Mouse (Mus musculus) right cerebral cortex, postnatal 10 days (tissue): ENCODE results near the gene Ptms.
"Not testable (repeated sequence)": the region's sequence is repeated elsewhere in the genome, so short reads cannot be mapped to it uniquely, and the experiment has no call there.

ENCODE experiments used
- DNase-seq, 2 experiments: peaks; one replicate each; pipeline ENCODE4 v3.0.0; 2021; ENCODE audit warnings: low spot score in 2 of 2

The Ptms gene

GRCm38 (mm10) chr6:124904991-124905860 is 14.7 kb downstream of the Ptms start:
- no peak for DNase-seq

- DNase-seq, result peak; percentile 86 to 91
Measured at GRCm38 (mm10) chr6:124904161-124904981, 15.5 kb downstream of the Ptms start.

- peak; percentile 92 for DNase-seq
Measured at GRCm38 (mm10) chr6:124903580-124904151, 16.2 kb downstream of the Ptms start.

DNA sequence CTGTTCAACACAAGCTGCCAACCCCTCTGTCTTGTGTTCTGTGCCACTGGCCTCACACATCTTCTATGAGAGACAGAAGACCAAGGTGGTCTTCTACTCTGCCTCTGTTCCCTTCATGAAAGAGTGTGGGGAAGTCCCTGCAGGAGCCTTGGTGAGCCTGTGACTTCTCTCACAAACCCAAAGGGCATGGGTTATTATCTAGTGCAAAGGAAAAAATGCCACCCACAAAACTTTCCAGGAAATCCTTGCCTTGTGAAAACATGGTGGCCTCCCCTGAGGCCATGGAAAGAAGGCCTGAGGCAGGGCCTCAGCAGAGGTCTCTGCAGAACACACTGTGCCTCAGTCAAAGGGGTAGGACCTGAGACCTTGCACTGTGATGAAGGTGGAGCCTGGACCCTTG is 18.1 kb downstream of the Ptms start:
- DNase-seq, result no peak

DNA sequence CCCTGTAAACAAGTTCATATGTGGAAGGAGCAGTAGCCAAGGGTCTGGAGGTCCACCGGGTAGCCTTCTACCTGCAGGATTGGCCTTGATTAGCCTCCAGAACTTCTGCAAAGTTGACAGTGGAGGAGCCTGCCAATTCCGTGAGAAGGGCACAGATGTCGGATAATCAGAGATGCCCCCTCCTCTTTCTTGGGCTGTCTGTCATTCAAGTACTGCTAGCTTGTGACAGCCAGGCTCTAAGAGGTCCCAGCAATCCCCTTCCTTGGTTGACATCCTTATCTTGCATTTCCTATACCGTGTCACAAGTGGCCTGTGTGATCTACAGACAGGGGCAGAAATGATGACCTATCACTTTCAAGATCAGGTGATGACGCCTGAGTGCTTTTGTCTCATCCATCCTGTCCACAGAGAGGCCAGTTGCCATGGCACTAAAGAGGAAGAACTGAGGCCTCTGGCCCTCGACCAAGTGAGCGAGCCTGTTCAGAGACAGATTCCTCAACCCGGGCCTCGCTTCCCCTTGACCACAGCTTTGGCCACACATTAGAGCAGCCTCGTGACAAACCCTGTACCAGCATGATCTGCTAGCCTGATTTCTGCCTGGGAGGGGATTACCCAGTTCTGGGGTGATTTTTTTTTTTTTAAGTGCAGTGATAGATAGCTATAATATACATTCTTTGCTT is 19.0 kb downstream of the Ptms start:
- DNase-seq, result peak; percentile 77 to 80

DNA sequence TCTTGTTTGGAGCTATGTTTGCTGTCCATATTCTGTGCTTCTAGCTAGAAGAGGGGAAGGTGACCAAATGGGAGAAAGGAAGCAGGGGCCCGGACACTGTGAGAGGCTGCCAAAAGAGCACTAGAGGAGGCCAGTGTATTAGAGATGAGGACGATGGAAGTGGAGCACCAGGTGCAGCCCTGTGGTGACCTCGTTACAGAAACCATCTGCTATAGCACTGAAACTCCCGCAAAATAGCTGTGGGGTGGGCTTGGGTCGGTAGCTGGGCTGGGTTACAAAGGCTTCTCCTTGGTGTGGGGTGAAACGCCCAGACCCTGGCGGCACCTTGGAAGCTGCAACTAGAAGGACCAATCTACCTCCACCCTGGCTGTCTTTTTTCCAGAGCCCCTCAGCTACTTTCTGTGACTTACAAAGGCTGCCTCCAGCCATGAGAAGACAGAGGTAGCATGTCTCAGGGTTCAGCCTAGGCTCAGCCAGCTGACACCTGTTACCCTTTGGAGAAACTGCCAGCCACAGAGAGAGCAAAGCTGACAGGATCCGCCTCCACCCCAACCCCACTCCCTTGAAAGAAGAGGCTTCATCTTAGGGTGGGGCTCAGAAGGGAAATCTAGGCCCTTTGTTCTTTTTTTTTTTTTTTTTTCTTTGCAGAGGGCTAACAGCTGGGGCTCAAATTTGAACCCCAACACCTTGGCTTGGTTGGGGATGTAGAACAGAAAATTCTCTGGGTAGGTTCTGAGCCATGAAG is 19.7 kb downstream of the Ptms start:
- DNase-seq, result peak in 1 of 2 experiments; percentile 29

- peak in 1 of 2 experiments; percentile 37 for DNase-seq
Measured at GRCm38 (mm10) chr6:124898359-124898758, 21.5 kb downstream of the Ptms start.

DNA sequence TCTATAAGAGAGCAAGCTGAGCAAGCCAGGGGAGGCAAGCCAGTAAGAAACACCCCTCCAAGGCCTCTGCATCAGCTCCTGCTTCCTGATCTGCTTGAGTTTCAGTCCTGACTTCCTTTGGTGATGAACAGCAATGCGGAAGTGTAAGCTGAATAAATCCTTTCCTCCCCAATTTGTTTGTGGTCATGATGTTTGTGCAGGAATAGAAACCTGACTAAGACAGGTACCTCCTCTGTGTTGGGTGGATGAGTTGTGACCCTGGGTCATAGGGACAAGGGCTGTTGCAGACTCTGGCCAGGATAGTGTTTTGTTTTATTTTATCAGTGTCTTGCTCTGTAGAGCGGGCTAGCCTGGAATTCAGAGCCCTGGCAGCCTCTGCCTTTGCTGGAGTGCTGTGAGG is 25.8 kb downstream of the Ptms start:
- DNase-seq, result not testable (repeated sequence)

- no peak for DNase-seq
Measured at GRCm38 (mm10) chr6:124890997-124891396, 28.9 kb downstream of the Ptms start.

DNA sequence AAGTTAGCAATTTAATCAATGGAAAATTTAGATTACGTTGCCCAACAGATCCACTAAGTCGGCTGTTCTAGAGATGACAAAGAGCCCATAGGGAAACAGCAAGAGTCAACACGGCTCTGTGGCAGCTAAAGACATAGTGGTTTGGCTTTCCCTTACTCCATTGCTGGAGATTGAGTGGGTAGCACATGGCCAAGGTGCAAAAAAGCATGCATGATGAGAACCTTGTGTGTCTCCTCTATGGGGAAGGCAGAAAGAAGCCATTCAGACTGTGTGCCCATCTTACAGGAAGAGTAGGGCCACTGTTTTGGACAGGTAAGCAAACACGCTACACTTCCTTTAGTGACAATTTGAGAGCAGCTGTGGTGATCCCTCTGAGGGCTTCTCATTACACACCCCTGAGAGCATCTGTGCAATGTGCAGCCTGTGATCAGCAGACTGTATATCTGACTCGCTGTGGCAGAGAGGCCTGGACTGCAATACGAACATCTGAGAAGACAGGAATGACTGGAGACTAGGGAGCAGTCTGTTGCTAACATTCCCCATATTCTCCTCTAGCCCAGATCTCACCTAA is 31.3 kb downstream of the Ptms start:
- DNase-seq, result no peak

- DNase-seq, result no peak
Measured at GRCm38 (mm10) chr6:124887986-124888385, 31.9 kb downstream of the Ptms start, which contains the start of gene Cd4. TSS of gene Cd4 (minus strand) at chr6:124888221.

DNA sequence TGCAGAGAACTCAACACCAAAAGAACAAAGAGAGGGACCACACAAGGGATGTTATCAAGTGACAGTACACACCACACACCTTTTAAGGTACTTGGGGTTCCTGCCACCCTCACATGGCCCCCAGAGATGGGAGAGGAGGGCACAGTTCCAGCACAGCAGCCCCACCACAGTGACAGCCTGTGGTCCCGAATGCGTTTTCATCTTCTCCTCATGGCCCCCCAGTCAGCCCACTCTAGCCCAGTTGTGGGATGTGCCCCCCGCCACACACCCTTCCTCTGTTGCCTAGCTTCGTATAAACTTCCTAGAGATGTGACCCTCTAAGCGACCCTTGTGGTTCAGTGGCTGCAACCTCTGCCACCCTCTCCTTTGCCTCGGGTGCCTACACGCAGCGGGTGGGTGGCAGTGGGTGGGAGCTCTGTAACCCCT is 33.9 kb downstream of the Ptms start:
- DNase-seq, result no peak

GRCm38 (mm10) chr6:124884714-124885500 is 35.0 kb downstream of the Ptms start:
- DNase-seq, result no peak

DNA sequence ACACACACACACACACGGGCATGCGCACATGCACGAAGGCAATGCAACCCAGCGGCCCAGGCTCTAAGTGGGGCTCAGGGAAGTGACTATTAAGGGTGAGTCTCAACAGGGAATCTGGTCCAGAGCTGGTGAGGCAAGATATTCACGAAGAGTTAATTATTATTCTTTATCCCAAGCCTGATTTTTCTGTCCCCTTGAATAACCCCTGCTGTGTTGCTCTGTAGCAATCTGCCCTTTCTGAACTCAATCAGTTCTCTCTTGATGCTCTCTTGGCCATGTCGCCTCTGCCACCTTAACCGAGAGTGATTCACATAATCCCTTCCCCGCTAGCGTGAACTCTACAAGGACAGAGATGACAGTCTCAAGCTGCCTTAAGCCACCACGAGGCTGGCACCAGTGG is 36.6 kb downstream of the Ptms start:
- no peak for DNase-seq

DNA sequence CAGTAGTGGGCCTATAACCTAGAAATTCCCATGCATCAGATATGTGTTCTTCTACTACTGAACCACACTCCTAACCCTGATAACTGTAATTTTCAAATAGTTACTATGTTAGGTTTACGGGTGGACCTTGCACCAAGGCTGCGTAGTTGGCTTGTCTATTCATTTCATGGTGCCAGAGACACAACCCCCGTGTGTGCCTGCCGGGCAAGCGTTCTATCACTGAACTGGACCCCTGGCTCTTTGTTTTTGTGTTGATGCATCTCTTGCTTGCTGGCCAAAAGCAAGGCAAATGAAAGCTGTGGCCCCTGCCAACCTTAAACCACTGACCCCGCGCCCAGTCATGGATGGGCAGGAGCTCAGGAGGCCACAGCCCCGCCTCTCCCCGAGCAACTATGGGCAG is 38.1 kb downstream of the Ptms start:
- no peak for DNase-seq

DNA sequence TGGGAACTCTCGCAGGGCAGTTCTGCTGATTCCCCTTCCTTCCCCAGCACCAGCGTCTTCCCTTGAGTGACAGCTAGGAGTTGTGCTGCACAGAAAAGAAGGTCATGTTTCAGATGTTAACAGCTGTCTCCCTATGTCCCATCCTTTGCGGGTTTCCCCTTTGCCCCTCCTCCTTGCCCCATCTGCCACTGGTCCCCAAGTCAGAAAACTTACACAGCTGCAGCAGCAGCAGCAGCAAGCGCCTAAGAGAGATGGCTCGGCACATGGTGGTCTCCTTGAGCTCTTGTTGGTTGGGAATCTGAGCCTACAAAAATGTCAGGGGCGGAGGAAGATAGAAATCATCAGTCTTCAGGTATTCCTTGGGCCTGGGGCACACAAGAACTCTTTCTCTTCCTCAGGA is 40.5 kb downstream of the Ptms start:
- DNase-seq, result no peak

DNA sequence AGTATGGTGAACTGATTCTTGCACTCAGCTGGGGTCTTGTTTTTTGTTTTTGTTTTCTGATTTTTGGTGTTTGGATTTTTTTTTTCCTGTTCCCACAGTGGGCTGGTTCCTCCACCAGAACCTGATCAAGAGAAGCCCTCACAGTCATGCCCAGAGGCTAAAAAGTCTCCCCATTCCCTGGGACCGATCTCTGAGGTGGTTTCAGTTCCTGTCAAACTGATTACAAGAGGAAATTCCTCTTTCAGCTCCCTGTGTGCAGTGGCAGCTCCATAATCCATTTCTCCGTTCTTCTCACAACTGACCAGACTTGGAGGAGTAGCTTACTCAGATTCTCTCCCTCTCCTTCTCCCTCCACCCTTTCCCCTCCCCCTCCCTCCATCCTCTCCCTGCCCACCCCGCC is 45.6 kb downstream of the Ptms start:
- DNase-seq, result no peak

- no peak for DNase-seq
Measured at GRCm38 (mm10) chr6:124866560-124866959, 53.3 kb downstream of the Ptms start.

- peak in 1 of 2 experiments; percentile 35 for DNase-seq
Measured at GRCm38 (mm10) chr6:124865766-124866362, 54.0 kb downstream of the Ptms start.
